Mouse (Mus musculus): ENCODE data around the gene Ier5l.

Gene Ier5l

GRCm38 (mm10) chr2:30474039-30474438 is at the start of gene Ier5l:
TSS of gene Ier5l (minus strand) at chr2:30474219.
- peak; percentile 91 to 95 for DNase-seq (ENCODE audit: low spot score in 2 of 2)

GRCm38 (mm10) chr2:30523727-30524126 is 49.7 kb upstream of the Ier5l start:
- DNase-seq (ENCODE audit: low spot score in 2 of 2): no peak

GRCm38 (mm10) chr2:30510711-30511380 is 36.8 kb upstream of the Ier5l start:
- DNase-seq (ENCODE audit: low spot score in 2 of 2): no peak

GRCm38 (mm10) chr2:30507138-30507727 is 33.2 kb upstream of the Ier5l start:
- no peak for DNase-seq (ENCODE audit: low spot score in 2 of 2)

- DNase-seq (ENCODE audit: low spot score in 2 of 2): peak; percentile 51 to 74
Measured at GRCm38 (mm10) chr2:30503677-30504621, 29.9 kb upstream of the Ier5l start.

- no peak for DNase-seq (ENCODE audit: low spot score in 2 of 2)
Measured at GRCm38 (mm10) chr2:30501701-30502100, 27.7 kb upstream of the Ier5l start.

GRCm38 (mm10) chr2:30495909-30496861 is 22.2 kb upstream of the Ier5l start:
- DNase-seq (ENCODE audit: low spot score in 2 of 2): peak in 1 of 2 experiments; percentile 61

- no peak for DNase-seq (ENCODE audit: low spot score in 2 of 2)
Measured at GRCm38 (mm10) chr2:30495000-30495908, 21.2 kb upstream of the Ier5l start.

GRCm38 (mm10) chr2:30490384-30490783 is 16.4 kb upstream of the Ier5l start:
- DNase-seq (ENCODE audit: low spot score in 2 of 2): no peak

GRCm38 (mm10) chr2:30487597-30487996 is 13.6 kb upstream of the Ier5l start:
- no peak for DNase-seq (ENCODE audit: low spot score in 2 of 2)

GRCm38 (mm10) chr2:30478526-30478925 is 4.5 kb upstream of the Ier5l start:
- DNase-seq (ENCODE audit: low spot score in 2 of 2): no peak

- no peak for DNase-seq (ENCODE audit: low spot score in 2 of 2)
Measured at GRCm38 (mm10) chr2:30476241-30476640, 2.2 kb upstream of the Ier5l start.

GRCm38 (mm10) chr2:30475457-30475856 is 1.4 kb upstream of the Ier5l start:
- no peak for DNase-seq (ENCODE audit: low spot score in 2 of 2)

GRCm38 (mm10) chr2:30474776-30475175 is 757 bp upstream of the Ier5l start:
- DNase-seq (ENCODE audit: low spot score in 2 of 2): no peak

GRCm38 (mm10) chr2:30473431-30474031 is 488 bp downstream of the Ier5l start:
- peak in 1 of 2 experiments; percentile 39 for DNase-seq (ENCODE audit: low spot score in 2 of 2)

GRCm38 (mm10) chr2:30472731-30473351 is 1.2 kb downstream of the Ier5l start:
- DNase-seq (ENCODE audit: low spot score in 2 of 2): no peak

- DNase-seq (ENCODE audit: low spot score in 2 of 2): peak; percentile 58 to 65
Measured at GRCm38 (mm10) chr2:30471795-30472720, 2.0 kb downstream of the Ier5l start.

GRCm38 (mm10) chr2:30471051-30471450 is 3.0 kb downstream of the Ier5l start:
- DNase-seq (ENCODE audit: low spot score in 2 of 2): no peak

Data from frontal cortex, postnatal 14 days (tissue).